Mouse (Mus musculus): ENCODE results near the gene Btg2. TPM values are rescaled to one million over a fixed set of nuclear protein-coding genes. Genes with fewer than 3 reads are reported as not detected.

The Btg2 gene
- total RNA-seq (2014; rRNA removed), result 12.0 and 19.8 TPM in 2 replicates
- 8.9 and 9.9 TPM in 2 replicates for polyA plus RNA-seq (2015; fragmentation: Nextera tagmentation; extraction: Ambion mirVana)

- H3K27me3 ChIP-seq (ENCODE audit: insufficient read depth, low read length), result no peaks in the 10 kb centered on the region
- H3K4me2 ChIP-seq (ENCODE audit: low read depth, low read length, poor library complexity, severe bottlenecking), result peak within 1 kb of the TSS; percentile 73
- peak within 1 kb of the TSS; percentile 67 for H3K4me3 ChIP-seq (ENCODE audit: low read depth, low read length)
- H3K9ac ChIP-seq (replicated peaks; ENCODE audit: low read length, poor library complexity, severe bottlenecking), result peak within 1 kb of the TSS; percentile 72
- no peaks in the 10 kb centered on the region for H3K36me3 ChIP-seq (ENCODE audit: insufficient read depth, low read length)
- under 1% methylated on average over 54 of the region's 62 CpGs for WGBS
- DNase-seq (ENCODE audit: low spot score) (peak; percentile 97), ATAC-seq (ENCODE audit: low FRiP score) (peak; percentile 96)
- peak within 1 kb of the TSS; percentile 77 for H3K27ac ChIP-seq (ENCODE audit: low read depth, low read length)
- H3K9me3 ChIP-seq (ENCODE audit: low read length), result no peaks in the 10 kb centered on the region
- no peak for TF ChIP-seq CTCF (IDR thresholded peaks at IDR 0.05)
- peaks cover 9% of the 10 kb centered on the region; the same call in 1 of the 2 replicates for H3K4me1 ChIP-seq (ENCODE audit: insufficient read depth, low read length)
These were observed at the start of gene Btg2 for GRCm38 (mm10) chr1:134078802-134079476. Gene Btg2, minus strand, starts transcription at chr1:134079120.

GRCm38 (mm10) chr1:134122195-134122594 is 43.3 kb upstream of the Btg2 start:
- DNase-seq (ENCODE audit: low spot score) (peak; percentile 36), ATAC-seq (ENCODE audit: low FRiP score) (no peak)
- H3K4me2 ChIP-seq (ENCODE audit: low read depth, low read length, poor library complexity, severe bottlenecking), result no peak overlapping the region
- H3K4me3 ChIP-seq (ENCODE audit: low read depth, low read length), result no peak overlapping the region
- H3K4me1 ChIP-seq (ENCODE audit: insufficient read depth, low read length), result no peaks in the 10 kb centered on the region
- 57% methylated on average over 9 of the region's 9 CpGs for WGBS
- peak; percentile 68 for TF ChIP-seq CTCF (IDR thresholded peaks at IDR 0.05)
- H3K9ac ChIP-seq (replicated peaks; ENCODE audit: low read length, poor library complexity, severe bottlenecking), result no peak overlapping the region
- no peaks in the 10 kb centered on the region for H3K36me3 ChIP-seq (ENCODE audit: insufficient read depth, low read length)
- no peaks in the 10 kb centered on the region for H3K27me3 ChIP-seq (ENCODE audit: insufficient read depth, low read length)
- H3K27ac ChIP-seq (ENCODE audit: low read depth, low read length), result no peak overlapping the region
- no peaks in the 10 kb centered on the region for H3K9me3 ChIP-seq (ENCODE audit: low read length)

- 5% methylated on average over 5 of the region's 5 CpGs for WGBS
- peak; percentile 97 for TF ChIP-seq CTCF (IDR thresholded peaks at IDR 0.05)
- Histone ChIP-seq H3K4me3 (ENCODE audit: low read depth, low read length) (no peak overlapping the region), H3K36me3 (ENCODE audit: insufficient read depth, low read length) (no peaks in the 10 kb centered on the region), H3K27ac (ENCODE audit: low read depth, low read length) (no peak overlapping the region), H3K9me3 (ENCODE audit: low read length) (no peaks in the 10 kb centered on the region), H3K27me3 (ENCODE audit: insufficient read depth, low read length) (no peaks in the 10 kb centered on the region), H3K4me2 (ENCODE audit: low read depth, low read length, poor library complexity, severe bottlenecking) (no peak overlapping the region), H3K4me1 (ENCODE audit: insufficient read depth, low read length) (no peaks in the 10 kb centered on the region), H3K9ac (replicated peaks; ENCODE audit: low read length, poor library complexity, severe bottlenecking) (no peak overlapping the region)
- ATAC-seq (ENCODE audit: low FRiP score) (peak; percentile 71), DNase-seq (ENCODE audit: low spot score) (peak; percentile 95)
These were observed 41.3 kb upstream of the Btg2 start for GRCm38 (mm10) chr1:134120179-134120578.

- H3K4me2 ChIP-seq (ENCODE audit: low read depth, low read length, poor library complexity, severe bottlenecking), result no peak overlapping the region
- no peaks in the 10 kb centered on the region for H3K36me3 ChIP-seq (ENCODE audit: insufficient read depth, low read length)
- H3K4me1 ChIP-seq (ENCODE audit: insufficient read depth, low read length), result no peaks in the 10 kb centered on the region
- H3K9ac ChIP-seq (replicated peaks; ENCODE audit: low read length, poor library complexity, severe bottlenecking), result no peak overlapping the region
- no peak for TF ChIP-seq CTCF (IDR thresholded peaks at IDR 0.05)
- ATAC-seq (ENCODE audit: low FRiP score) (no peak), DNase-seq (ENCODE audit: low spot score) (no peak)
- no peak overlapping the region for H3K27ac ChIP-seq (ENCODE audit: low read depth, low read length)
- no peak overlapping the region for H3K4me3 ChIP-seq (ENCODE audit: low read depth, low read length)
- no peaks in the 10 kb centered on the region for H3K27me3 ChIP-seq (ENCODE audit: insufficient read depth, low read length)
- H3K9me3 ChIP-seq (ENCODE audit: low read length), result no peaks in the 10 kb centered on the region
- 79% methylated on average over 5 of the region's 5 CpGs for WGBS
These were observed 38.2 kb upstream of the Btg2 start for GRCm38 (mm10) chr1:134117110-134117509.

- no peaks in the 10 kb centered on the region for H3K36me3 ChIP-seq (ENCODE audit: insufficient read depth, low read length)
- no peak overlapping the region for H3K4me2 ChIP-seq (ENCODE audit: low read depth, low read length, poor library complexity, severe bottlenecking)
- H3K9ac ChIP-seq (replicated peaks; ENCODE audit: low read length, poor library complexity, severe bottlenecking), result no peak overlapping the region
- no peak overlapping the region for H3K4me3 ChIP-seq (ENCODE audit: low read depth, low read length)
- H3K4me1 ChIP-seq (ENCODE audit: insufficient read depth, low read length), result no peaks in the 10 kb centered on the region
- no peak for TF ChIP-seq CTCF (IDR thresholded peaks at IDR 0.05)
- no peaks in the 10 kb centered on the region for H3K9me3 ChIP-seq (ENCODE audit: low read length)
- ATAC-seq (ENCODE audit: low FRiP score) (no peak), DNase-seq (ENCODE audit: low spot score) (no peak)
- H3K27ac ChIP-seq (ENCODE audit: low read depth, low read length), result no peak overlapping the region
- no peaks in the 10 kb centered on the region for H3K27me3 ChIP-seq (ENCODE audit: insufficient read depth, low read length)
- WGBS, result 64% methylated on average over 8 of the region's 8 CpGs
These were observed 36.5 kb upstream of the Btg2 start for GRCm38 (mm10) chr1:134115424-134115823.

- ATAC-seq (ENCODE audit: low FRiP score) (no peak), DNase-seq (ENCODE audit: low spot score) (no peak)
- H3K4me1 ChIP-seq (ENCODE audit: insufficient read depth, low read length), result no peaks in the 10 kb centered on the region
- H3K4me3 ChIP-seq (ENCODE audit: low read depth, low read length), result no peak overlapping the region
- no peak overlapping the region for H3K9ac ChIP-seq (replicated peaks; ENCODE audit: low read length, poor library complexity, severe bottlenecking)
- WGBS, result 78% methylated on average over 13 of the region's 13 CpGs
- H3K4me2 ChIP-seq (ENCODE audit: low read depth, low read length, poor library complexity, severe bottlenecking), result no peak overlapping the region
- H3K9me3 ChIP-seq (ENCODE audit: low read length), result no peaks in the 10 kb centered on the region
- no peak overlapping the region for H3K27ac ChIP-seq (ENCODE audit: low read depth, low read length)
- no peaks in the 10 kb centered on the region for H3K27me3 ChIP-seq (ENCODE audit: insufficient read depth, low read length)
- H3K36me3 ChIP-seq (ENCODE audit: insufficient read depth, low read length), result no peaks in the 10 kb centered on the region
- no peak for TF ChIP-seq CTCF (IDR thresholded peaks at IDR 0.05)
These were observed 35.8 kb upstream of the Btg2 start for GRCm38 (mm10) chr1:134114730-134115129.
